Mouse (Mus musculus): ENCODE results near the gene Ilf3.
A peak's percentile ranks its signal among the peaks of the same experiment; 100 is the strongest.
"Not testable (repeated sequence)": the region's sequence is repeated elsewhere in the genome, so short reads cannot be mapped to it uniquely, and the experiment has no call there.

Ilf3 gene

GRCm38 (mm10) chr9:21367357-21368111 lies at the start of gene Ilf3:
Gene Ilf3 (plus strand): TSS chr9:21367871.
- DNase-seq (ENCODE audit: low spot score in 2 of 2), result peak; percentile 100

GRCm38 (mm10) chr9:21318792-21319191 lies 48.9 kb upstream of the Ilf3 start:
- no peak for DNase-seq (ENCODE audit: low spot score in 2 of 2)

- DNase-seq (ENCODE audit: low spot score in 2 of 2), result no peak
Measured at GRCm38 (mm10) chr9:21319503-21319902, 48.2 kb upstream of the Ilf3 start.

GRCm38 (mm10) chr9:21320280-21320618 lies 47.4 kb upstream of the Ilf3 start:
- no peak for DNase-seq (ENCODE audit: low spot score in 2 of 2)

GRCm38 (mm10) chr9:21320619-21321512 lies 46.8 kb upstream of the Ilf3 start, which contains the start of gene Slc44a2:
Gene Slc44a2 (plus strand): TSS chr9:21320698.
- DNase-seq (ENCODE audit: low spot score in 2 of 2), result peak; percentile 87 to 88

- DNase-seq (ENCODE audit: low spot score in 2 of 2), result peak; percentile 63 to 66
Measured at GRCm38 (mm10) chr9:21321513-21321835, 46.2 kb upstream of the Ilf3 start.

GRCm38 (mm10) chr9:21322211-21322916 lies 45.3 kb upstream of the Ilf3 start:
- peak in 1 of 2 experiments; percentile 36 for DNase-seq (ENCODE audit: low spot score in 2 of 2)

GRCm38 (mm10) chr9:21322917-21323297 lies 44.8 kb upstream of the Ilf3 start:
- DNase-seq (ENCODE audit: low spot score in 2 of 2), result not testable (repeated sequence)

- DNase-seq (ENCODE audit: low spot score in 2 of 2), result no peak
Measured at GRCm38 (mm10) chr9:21324269-21324668, 43.4 kb upstream of the Ilf3 start.

- no peak for DNase-seq (ENCODE audit: low spot score in 2 of 2)
Measured at GRCm38 (mm10) chr9:21327569-21327968, 40.1 kb upstream of the Ilf3 start.

GRCm38 (mm10) chr9:21328041-21328440 lies 39.6 kb upstream of the Ilf3 start:
- DNase-seq (ENCODE audit: low spot score in 2 of 2), result peak in 1 of 2 experiments; percentile 71

- DNase-seq (ENCODE audit: low spot score in 2 of 2), result no peak
Measured at GRCm38 (mm10) chr9:21329041-21329440, 38.6 kb upstream of the Ilf3 start.

- DNase-seq (ENCODE audit: low spot score in 2 of 2), result no peak
Measured at GRCm38 (mm10) chr9:21329699-21330289, 37.9 kb upstream of the Ilf3 start.

GRCm38 (mm10) chr9:21331365-21332140 lies 36.1 kb upstream of the Ilf3 start:
- no peak for DNase-seq (ENCODE audit: low spot score in 2 of 2)

GRCm38 (mm10) chr9:21332161-21333061 lies 35.3 kb upstream of the Ilf3 start:
- DNase-seq (ENCODE audit: low spot score in 2 of 2), result no peak

- DNase-seq (ENCODE audit: low spot score in 2 of 2), result no peak
Measured at GRCm38 (mm10) chr9:21333523-21333922, 34.1 kb upstream of the Ilf3 start.

GRCm38 (mm10) chr9:21334747-21335146 lies 32.9 kb upstream of the Ilf3 start:
- no peak for DNase-seq (ENCODE audit: low spot score in 2 of 2)

GRCm38 (mm10) chr9:21335391-21335790 lies 32.3 kb upstream of the Ilf3 start:
- no peak for DNase-seq (ENCODE audit: low spot score in 2 of 2)

GRCm38 (mm10) chr9:21336491-21336890 lies 31.2 kb upstream of the Ilf3 start:
- no peak for DNase-seq (ENCODE audit: low spot score in 2 of 2)

GRCm38 (mm10) chr9:21337652-21338051 lies 30.0 kb upstream of the Ilf3 start:
- no peak for DNase-seq (ENCODE audit: low spot score in 2 of 2)
